Mouse (Mus musculus) lung, postnatal 0 days (tissue): Measurements from ENCODE around the gene Degs2.

Experiments used
- CTCF ChIP-seq: IDR thresholded peaks from 2 replicates; pipeline ENCODE4 v1.5.1; 2016; ENCODE audit warnings: antibody characterized with exemption, mild to moderate bottlenecking
- EP300 ChIP-seq: IDR thresholded peaks from 2 replicates; pipeline ENCODE4 v1.6.1; 2016; ENCODE audit warnings: antibody characterized with exemption, mild to moderate bottlenecking, control low read depth

DNA sequence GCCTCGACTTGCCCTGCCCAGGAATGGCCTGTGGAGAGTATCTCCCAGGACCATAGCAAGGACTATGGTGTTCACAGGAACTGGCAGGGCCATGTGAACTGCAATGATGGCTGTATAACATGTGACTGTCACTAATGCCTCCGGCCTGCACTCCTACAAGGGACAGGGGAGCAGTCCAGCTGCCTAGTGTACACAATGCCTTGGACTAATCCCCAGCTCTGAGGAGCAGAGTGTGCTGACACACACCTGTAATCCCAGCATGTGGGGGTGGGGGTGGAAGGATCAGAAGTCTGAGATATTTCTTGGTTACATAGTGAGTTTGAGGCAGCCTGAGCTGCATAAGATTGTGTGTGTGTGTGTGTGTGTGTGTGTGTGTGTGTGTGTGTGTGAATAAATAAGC is 8.5 kb downstream of the Degs2 start:
- TF ChIP-seq CTCF = no peak
- no peak for TF ChIP-seq EP300
